ENCODE assay signal across 11 mouse cellular contexts in genomic region chr13:58475495-58475894, GRCm38 (mm10).
DNase-seq lines count a peak whose midpoint lies in the region; ATAC-seq lines count a peak whose summit lies in the region.
"Had no signal": no experiment of that assay in that cellular context is flagged by ENCODE, and none has a peak within 500 bp of the region (broad histone marks: within the 10 kb centered on the region; RNA-seq: fewer than 3 reads in every experiment).

No protein-coding gene starts in this region.

- peaks cover 23% of the 10 kb centered on the region for H3K4me1 ChIP-seq in heart, embryonic 13.5 days

- 48% methylated on average over 6 of the region's 6 CpGs for WGBS in heart, embryonic 13.5 days

- peaks cover 26% of the 10 kb centered on the region for H3K27me3 ChIP-seq in heart, embryonic 13.5 days (replicated peaks)
- H3K27me3 ChIP-seq: neural tube, embryonic 12.5 days had no signal

- H3K9ac ChIP-seq in heart, embryonic 13.5 days, result no peak overlapping the region
- H3K9ac ChIP-seq: neural tube, embryonic 12.5 days had no signal

- no peaks in the 10 kb centered on the region for H3K36me3 ChIP-seq in heart, embryonic 13.5 days
- H3K36me3 ChIP-seq: neural tube, embryonic 12.5 days had no signal

- H3K9me3 ChIP-seq in heart, embryonic 13.5 days, result no peaks in the 10 kb centered on the region
- H3K9me3 ChIP-seq: neural tube, embryonic 12.5 days had no signal

- ATAC-seq in heart, embryonic 13.5 days (ENCODE audit: extremely low read depth, insufficient number of reproducible peaks, low FRiP score, low TSS enrichment), result peak; percentile 83
- peak; percentile 40 for ATAC-seq in common myeloid progenitor, adult 5-6 weeks (replicated peaks; ENCODE audit: low read depth, poor library complexity, severe bottlenecking)
- ATAC-seq in megakaryocyte progenitor cell, adult 5-6 weeks (replicated peaks; ENCODE audit: poor library complexity), result peak; percentile 74

- no peak for DNase-seq in heart, postnatal 10 days
- peak; percentile 51 for DNase-seq in CD4-positive, CD25-positive, alpha-beta regulatory T cell, adult 2 months (ENCODE audit: low read depth, low spot score)
- DNase-seq in layer of hippocampus, adult 9-10 months (ENCODE audit: low spot score), result no peak
- no peak for DNase-seq in urinary bladder, postnatal 4 days (ENCODE audit: low spot score in 2 of 2)
- no peak for DNase-seq in cerebellum, postnatal 10 days
- DNase-seq: cerebellum, postnatal 36 days; gastrocnemius, adult 2 months had no signal

- intact Hi-C loops in heart, postnatal 10 days (cut with DNase I), result no loop called here

- no peak overlapping the region for H3K4me3 ChIP-seq in heart, embryonic 13.5 days
- H3K4me3 ChIP-seq: gastrocnemius, adult 2 months; neural tube, embryonic 12.5 days had no signal

- peak overlapping the region; percentile 46; the same call in 1 of the 2 replicates for H3K27ac ChIP-seq in heart, embryonic 13.5 days (replicated peaks)
- H3K27ac ChIP-seq: gastrocnemius, adult 2 months; neural tube, embryonic 12.5 days had no signal

- no peak overlapping the region for H3K4me2 ChIP-seq in heart, embryonic 13.5 days
- H3K4me2 ChIP-seq: neural tube, embryonic 12.5 days had no signal
